ENCODE assay signal across 8 mouse cellular contexts in the genomic region with DNA sequence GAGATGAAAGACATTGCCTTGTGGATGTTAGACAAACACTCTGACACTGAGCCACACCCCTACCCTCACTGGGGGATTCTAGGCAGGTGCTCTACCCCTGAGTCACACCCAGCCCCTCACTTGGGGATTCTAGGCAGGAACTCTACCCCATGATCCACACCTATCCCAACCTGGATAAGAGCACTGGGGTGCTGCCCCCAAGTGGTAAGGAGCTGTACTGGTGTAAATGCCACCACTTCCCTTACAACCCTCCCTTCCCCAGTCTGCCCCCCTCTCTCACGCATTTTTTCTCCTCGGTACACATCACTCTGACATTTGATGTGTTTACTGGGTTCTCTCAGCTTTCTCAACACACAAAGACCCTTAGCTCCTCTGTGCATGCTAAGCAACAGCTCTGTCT.
DNase-seq lines count a peak whose midpoint lies in the region; ATAC-seq and TF ChIP-seq lines count a peak whose summit lies in the region.

No protein-coding gene starts in this region.

- peak; percentile 22 for DNase-seq in forebrain, postnatal 0 days
- peak; percentile 49 for DNase-seq in midbrain, embryonic 14.5 days
- DNase-seq in kidney, postnatal 10 days = peak; percentile 44
- DNase-seq in ovary, adult 18-20 months (ENCODE audit: low spot score) = no peak
- DNase-seq in heart, adult 11 months = no peak

- peak; percentile 66 for ATAC-seq in forebrain, postnatal 0 days
- ATAC-seq in forebrain, embryonic 13.5 days = no peak
- no peak; the same call in 1 of the 2 replicates for ATAC-seq in midbrain, embryonic 14.5 days (ENCODE audit: low FRiP score, low TSS enrichment)
- no peak for ATAC-seq in midbrain, embryonic 16.5 days
- 0 out of 2 replicates have a peak, but pooled peaks have one; percentile 28 for ATAC-seq in cerebellum, adult (ENCODE audit: insufficient number of reproducible peaks, low FRiP score, low TSS enrichment)

- H3K36me3 ChIP-seq in forebrain, postnatal 0 days (ENCODE audit: insufficient read depth) = peaks cover 7% of the 10 kb centered on the region; the same call in 1 of the 2 replicates
- H3K36me3 ChIP-seq in forebrain, embryonic 13.5 days (ENCODE audit: poor library complexity, severe bottlenecking) = no peaks in the 10 kb centered on the region
- peaks cover 10% of the 10 kb centered on the region for H3K36me3 ChIP-seq in midbrain, embryonic 14.5 days (ENCODE audit: control insufficient read depth, insufficient read depth, low read length)
- H3K36me3 ChIP-seq in midbrain, embryonic 16.5 days (ENCODE audit: control insufficient read depth, insufficient read depth, low read length) = peaks cover 4% of the 10 kb centered on the region; the same call in 1 of the 2 replicates

- no peak overlapping the region for H3K4me3 ChIP-seq in forebrain, postnatal 0 days (ENCODE audit: low read depth, low read length)
- H3K4me3 ChIP-seq in forebrain, embryonic 13.5 days = no peak overlapping the region
- H3K4me3 ChIP-seq in midbrain, embryonic 14.5 days (replicated peaks; ENCODE audit: low read depth, low read length) = no peak overlapping the region
- no peak overlapping the region for H3K4me3 ChIP-seq in midbrain, embryonic 16.5 days (ENCODE audit: low read depth, low read length)

- peak; percentile 67 for TF ChIP-seq CTCF in forebrain, postnatal 0 days (IDR thresholded peaks at IDR 0.05; ENCODE audit: low read depth)

- no peaks in the 10 kb centered on the region for H3K4me1 ChIP-seq in forebrain, postnatal 0 days (ENCODE audit: insufficient read depth)
- H3K4me1 ChIP-seq in forebrain, embryonic 13.5 days = no peaks in the 10 kb centered on the region
- H3K4me1 ChIP-seq in midbrain, embryonic 14.5 days (ENCODE audit: control insufficient read depth, insufficient read depth, low read length) = no peaks in the 10 kb centered on the region
- H3K4me1 ChIP-seq in midbrain, embryonic 16.5 days (ENCODE audit: control insufficient read depth, insufficient read depth, low read length) = no peaks in the 10 kb centered on the region

- no peaks in the 10 kb centered on the region for H3K27me3 ChIP-seq in forebrain, postnatal 0 days (ENCODE audit: insufficient read depth, low read length)
- H3K27me3 ChIP-seq in forebrain, embryonic 13.5 days = no peaks in the 10 kb centered on the region
- H3K27me3 ChIP-seq in midbrain, embryonic 14.5 days (ENCODE audit: control insufficient read depth, insufficient read depth, low read length) = no peaks in the 10 kb centered on the region
- no peaks in the 10 kb centered on the region for H3K27me3 ChIP-seq in midbrain, embryonic 16.5 days (ENCODE audit: control insufficient read depth, insufficient read depth, low read depth, low read length)

- H3K9ac ChIP-seq in forebrain, postnatal 0 days = no peak overlapping the region
- no peak overlapping the region for H3K9ac ChIP-seq in forebrain, embryonic 13.5 days
- no peak overlapping the region for H3K9ac ChIP-seq in midbrain, embryonic 14.5 days (replicated peaks; ENCODE audit: low read length)
- H3K9ac ChIP-seq in midbrain, embryonic 16.5 days (ENCODE audit: low read depth, low read length) = no peak overlapping the region

- H3K9me3 ChIP-seq in forebrain, postnatal 0 days (ENCODE audit: low read length) = no peaks in the 10 kb centered on the region
- no peaks in the 10 kb centered on the region for H3K9me3 ChIP-seq in forebrain, embryonic 13.5 days (replicated peaks)
- H3K9me3 ChIP-seq in midbrain, embryonic 14.5 days (ENCODE audit: control insufficient read depth, low read length) = no peaks in the 10 kb centered on the region
- no peaks in the 10 kb centered on the region for H3K9me3 ChIP-seq in midbrain, embryonic 16.5 days (replicated peaks; ENCODE audit: control insufficient read depth, low read length, poor library complexity, severe bottlenecking)

- WGBS in forebrain, postnatal 0 days = 13% methylated on average over 2 of the region's 2 CpGs
- WGBS in forebrain, embryonic 13.5 days = 30% methylated on average over 2 of the region's 2 CpGs
- 16% methylated on average over 2 of the region's 2 CpGs for WGBS in midbrain, embryonic 14.5 days
- WGBS in midbrain, embryonic 16.5 days = 0% methylated on average over 2 of the region's 2 CpGs

- no peak overlapping the region for H3K27ac ChIP-seq in forebrain, postnatal 0 days (ENCODE audit: low read depth, low read length)
- no peak overlapping the region for H3K27ac ChIP-seq in forebrain, embryonic 13.5 days
- H3K27ac ChIP-seq in midbrain, embryonic 14.5 days (replicated peaks; ENCODE audit: low read depth, low read length) = no peak overlapping the region
- no peak overlapping the region for H3K27ac ChIP-seq in midbrain, embryonic 16.5 days (ENCODE audit: low read length)

- no peak overlapping the region for H3K4me2 ChIP-seq in forebrain, postnatal 0 days (ENCODE audit: low read depth)
- no peak overlapping the region for H3K4me2 ChIP-seq in forebrain, embryonic 13.5 days
- no peak overlapping the region for H3K4me2 ChIP-seq in midbrain, embryonic 14.5 days (ENCODE audit: low read length)
- no peak overlapping the region for H3K4me2 ChIP-seq in midbrain, embryonic 16.5 days (ENCODE audit: low read length)

Comparison
In these comparisons a context has a peak if more than half of its experiments do, and no peak if none do; other contexts are left out.
1. ATAC-seq: peak in forebrain, postnatal 0 days (single experiment) and cerebellum, adult (single experiment); none in forebrain, embryonic 13.5 days (single experiment), midbrain, embryonic 14.5 days (single experiment) and midbrain, embryonic 16.5 days (single experiment).
2. DNase-seq: peak in forebrain, postnatal 0 days (single experiment), midbrain, embryonic 14.5 days (single experiment) and kidney, postnatal 10 days (single experiment); none in ovary, adult 18-20 months (single experiment) and heart, adult 11 months (single experiment).